Mouse (Mus musculus): Measurements from ENCODE around the gene Plek2. TPM values are rescaled to one million over a fixed set of nuclear protein-coding genes. Genes with fewer than 3 reads are reported as not detected.

Plek2 gene
- total RNA-seq, 2 experiments from 2014 or later: 0.13 TPM; not detected in 1

Other genes starting within 250 kb of the Plek2 start
- gene Fam71d, start 215.4 kb downstream of the Plek2 start, total RNA-seq (2021): under 1 TPM in 1 of 2 experiments, not detected in 1; 0.25 TPM
- 10 to 100 TPM; 12.7 to 18.4 TPM for gene Mpp5, start 158.1 kb downstream of the Plek2 start, total RNA-seq (2021)
- gene Atp6v1d, start 45.3 kb downstream of the Plek2 start, total RNA-seq (2021): 10 to 100 TPM; 53.4 to 53.9 TPM
- 10 to 100 TPM; 38.9 to 49.3 TPM for gene Eif2s1, start 45.1 kb downstream of the Plek2 start, total RNA-seq (2021)
- 10 to 100 TPM; 11.8 to 16.7 TPM for gene Tmem229b, start 100.7 kb upstream of the Plek2 start, total RNA-seq (2021)
- gene Plekhh1, start 122.2 kb upstream of the Plek2 start, total RNA-seq (2021): 1 to 10 TPM; 2.2 to 2.5 TPM
- gene Pigh, start 182.7 kb upstream of the Plek2 start, total RNA-seq (2021): 1 to 10 TPM; 1.9 to 2.9 TPM
- not detected for gene Arg2, start 223.8 kb upstream of the Plek2 start, total RNA-seq (2021)